Mouse (Mus musculus) ovary, postnatal 14 days (tissue): ENCODE data around the gene Rybp.

ENCODE experiments used
- DNase-seq: peaks from one replicate; pipeline ENCODE4 v3.0.0; 2022; ENCODE audit warnings: low spot score

Rybp gene

GRCm38 (mm10) chr6:100288016-100288729, 888 bp upstream of the Rybp start:
- peak; percentile 22 for DNase-seq

GRCm38 (mm10) chr6:100286573-100287333, 532 bp downstream of the Rybp start:
- DNase-seq: peak; percentile 46

- no peak for DNase-seq
Observed at GRCm38 (mm10) chr6:100285985-100286572, 1.2 kb downstream of the Rybp start.

- DNase-seq: no peak
Observed at GRCm38 (mm10) chr6:100278841-100279240, 8.4 kb downstream of the Rybp start.

GRCm38 (mm10) chr6:100276344-100276743, 10.9 kb downstream of the Rybp start:
- no peak for DNase-seq

GRCm38 (mm10) chr6:100275643-100276042, 11.6 kb downstream of the Rybp start:
- no peak for DNase-seq

- no peak for DNase-seq
Observed at GRCm38 (mm10) chr6:100273556-100273955, 13.7 kb downstream of the Rybp start.

GRCm38 (mm10) chr6:100271992-100272391, 15.3 kb downstream of the Rybp start:
- no peak for DNase-seq

GRCm38 (mm10) chr6:100270765-100271164, 16.5 kb downstream of the Rybp start:
- no peak for DNase-seq

- no peak for DNase-seq
Observed at GRCm38 (mm10) chr6:100259607-100260006, 27.7 kb downstream of the Rybp start.

GRCm38 (mm10) chr6:100258278-100258677, 29.0 kb downstream of the Rybp start:
- DNase-seq: no peak

GRCm38 (mm10) chr6:100255411-100255810, 31.9 kb downstream of the Rybp start:
- DNase-seq: no peak

GRCm38 (mm10) chr6:100254671-100255070, 32.6 kb downstream of the Rybp start:
- DNase-seq: no peak

- no peak for DNase-seq
Observed at GRCm38 (mm10) chr6:100244474-100244873, 42.8 kb downstream of the Rybp start.

- DNase-seq: no peak
Observed at GRCm38 (mm10) chr6:100235036-100235435, 52.2 kb downstream of the Rybp start.

GRCm38 (mm10) chr6:100233522-100233921, 53.8 kb downstream of the Rybp start:
- no peak for DNase-seq

GRCm38 (mm10) chr6:100233061-100233460, 54.2 kb downstream of the Rybp start:
- DNase-seq: no peak

- no peak for DNase-seq
Observed at GRCm38 (mm10) chr6:100226204-100226603, 61.1 kb downstream of the Rybp start.

GRCm38 (mm10) chr6:100223932-100224331, 63.4 kb downstream of the Rybp start:
- no peak for DNase-seq

- no peak for DNase-seq
Observed at GRCm38 (mm10) chr6:100223435-100223834, 63.9 kb downstream of the Rybp start.

GRCm38 (mm10) chr6:100222927-100223326, 64.4 kb downstream of the Rybp start:
- DNase-seq: no peak

- no peak for DNase-seq
Observed at GRCm38 (mm10) chr6:100221803-100222202, 65.5 kb downstream of the Rybp start.

GRCm38 (mm10) chr6:100220917-100221560, 66.2 kb downstream of the Rybp start:
- no peak for DNase-seq
